Mouse (Mus musculus) lung, embryonic 15.5 days (tissue): ENCODE data around the gene Tspan12. TPM values are rescaled to one million over a fixed set of nuclear protein-coding genes. Genes with fewer than 3 reads are reported as not detected.

Experiments used
- ATAC-seq: fragments of 200-750 bp; cut with Nextera tagmentation; 2 replicates; pipeline ENCODE4 v1.8.0; 2017; ENCODE audit warnings: moderate number of reproducible peaks, borderline replicate concordance; ENCODE audit not compliant: low FRiP score, low TSS enrichment; ENCODE audit errors: extremely low read depth
- H3K27ac ChIP-seq: fragments of 300-500 bp; sonication (generic); 2 replicates; pipeline ENCODE4 v1.5.1; 2015; ENCODE audit warnings: moderate library complexity, mild to moderate bottlenecking, inconsistent platforms
- H3K27me3 ChIP-seq: fragments of 300-500 bp; sonication (generic); 2 replicates; pipeline ENCODE4 v1.6.1; 2015; ENCODE audit warnings: inconsistent platforms
- H3K36me3 ChIP-seq: fragments of 300-500 bp; sonication (generic); 2 replicates; pipeline ENCODE4 v1.6.1; 2015; ENCODE audit warnings: inconsistent platforms
- H3K4me1 ChIP-seq: fragments of 300-500 bp; sonication (generic); 2 replicates; pipeline ENCODE4 v1.6.1; 2015; ENCODE audit warnings: inconsistent platforms
- H3K4me2 ChIP-seq: fragments of 300-500 bp; sonication (generic); 2 replicates; pipeline ENCODE4 v1.6.1; 2015; ENCODE audit warnings: inconsistent platforms, mild to moderate bottlenecking, moderate library complexity
- H3K4me3 ChIP-seq: fragments of 300-500 bp; sonication (generic); 2 replicates; pipeline ENCODE4 v1.5.1; 2015; ENCODE audit warnings: mild to moderate bottlenecking, inconsistent platforms
- H3K9ac ChIP-seq: fragments of 300-500 bp; sonication (generic); 2 replicates; pipeline ENCODE4 v1.6.1; 2015; ENCODE audit warnings: inconsistent platforms
- H3K9me3 ChIP-seq: fragments of 300-500 bp; sonication (generic); 2 replicates; pipeline ENCODE4 v1.6.1; 2016; ENCODE audit warnings: inconsistent platforms
- WGBS: fragments of 180-500 bp; shearing (Covaris S2); methylation state at CpG from one replicate; pipeline ENCODE4 v1.1.7; 2015; 5-methylcytosine and 5-hydroxymethylcytosine counted together
- polyA plus RNA-seq: library from polyadenylated mRNA; unstranded; fragments of >200 nt; fragmentation: Nextera tagmentation; extraction: Ambion mirVana; gene quantifications from 2 replicates; pipeline ENCODE4 v1.2.1, GENCODE M21; 2015

The Tspan12 gene
- polyA plus RNA-seq, 1 experiment from 2014 or later: 56.2 TPM

GRCm38 (mm10) chr6:21768745-21769446, 83.4 kb downstream of the Tspan12 start:
- Histone ChIP-seq H3K4me3 (no peak overlapping the region), H3K27ac (0 out of 2 replicates have a peak overlapping the region, but pooled peaks have one; percentile 3), H3K36me3 (no peaks in the 10 kb centered on the region), H3K27me3 (no peaks in the 10 kb centered on the region), H3K9ac (no peak overlapping the region), H3K9me3 (no peaks in the 10 kb centered on the region), H3K4me2 (no peak overlapping the region), H3K4me1 (0 out of 2 replicates have a peak, but pooled peaks cover 5% of the 10 kb centered on the region)
- WGBS: 67% methylated on average over 9 of the region's 9 CpGs
- no peak for ATAC-seq

DNA sequence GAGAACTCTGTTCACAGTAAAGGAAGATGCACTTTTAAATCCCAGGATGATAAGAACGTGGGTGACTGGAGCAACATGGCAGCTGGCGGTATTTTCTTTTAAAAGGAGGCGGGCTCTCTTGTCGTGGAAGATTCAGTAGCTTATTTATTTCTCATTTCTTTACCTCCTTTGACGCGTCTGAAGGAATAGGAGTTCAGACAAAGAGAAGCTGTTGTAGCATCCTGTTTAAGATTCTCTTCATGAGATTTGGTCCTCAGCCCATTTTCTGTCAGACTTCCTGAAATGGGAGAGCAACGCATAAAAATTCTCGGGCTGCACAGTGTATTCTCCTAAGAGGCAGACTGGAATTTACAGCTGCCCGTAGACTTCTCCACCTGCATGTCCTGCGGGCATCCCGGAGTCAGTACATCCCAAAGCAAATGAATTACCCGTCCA, 84.5 kb downstream of the Tspan12 start:
- ATAC-seq: no peak
- H3K4me1 ChIP-seq: 0 out of 2 replicates have a peak, but pooled peaks cover 5% of the 10 kb centered on the region

GRCm38 (mm10) chr6:21747536-21747935, 104.8 kb downstream of the Tspan12 start:
- Histone ChIP-seq H3K4me1 (no peaks in the 10 kb centered on the region), H3K9ac (no peak overlapping the region), H3K4me3 (no peak overlapping the region), H3K36me3 (no peaks in the 10 kb centered on the region), H3K27me3 (no peaks in the 10 kb centered on the region), H3K9me3 (no peaks in the 10 kb centered on the region), H3K27ac (no peak overlapping the region), H3K4me2 (no peak overlapping the region)
- 87% methylated on average over 1 of the region's 1 CpGs for WGBS
- ATAC-seq: no peak

More for the DNA sequence above, 84.5 kb downstream of the Tspan12 start:
- WGBS: 51% methylated on average over 12 of the region's 12 CpGs
- Histone ChIP-seq H3K9ac (no peak overlapping the region), H3K27ac (no peak overlapping the region), H3K4me3 (no peak overlapping the region), H3K9me3 (no peaks in the 10 kb centered on the region), H3K36me3 (no peaks in the 10 kb centered on the region), H3K4me2 (no peak overlapping the region), H3K27me3 (no peaks in the 10 kb centered on the region)

DNA sequence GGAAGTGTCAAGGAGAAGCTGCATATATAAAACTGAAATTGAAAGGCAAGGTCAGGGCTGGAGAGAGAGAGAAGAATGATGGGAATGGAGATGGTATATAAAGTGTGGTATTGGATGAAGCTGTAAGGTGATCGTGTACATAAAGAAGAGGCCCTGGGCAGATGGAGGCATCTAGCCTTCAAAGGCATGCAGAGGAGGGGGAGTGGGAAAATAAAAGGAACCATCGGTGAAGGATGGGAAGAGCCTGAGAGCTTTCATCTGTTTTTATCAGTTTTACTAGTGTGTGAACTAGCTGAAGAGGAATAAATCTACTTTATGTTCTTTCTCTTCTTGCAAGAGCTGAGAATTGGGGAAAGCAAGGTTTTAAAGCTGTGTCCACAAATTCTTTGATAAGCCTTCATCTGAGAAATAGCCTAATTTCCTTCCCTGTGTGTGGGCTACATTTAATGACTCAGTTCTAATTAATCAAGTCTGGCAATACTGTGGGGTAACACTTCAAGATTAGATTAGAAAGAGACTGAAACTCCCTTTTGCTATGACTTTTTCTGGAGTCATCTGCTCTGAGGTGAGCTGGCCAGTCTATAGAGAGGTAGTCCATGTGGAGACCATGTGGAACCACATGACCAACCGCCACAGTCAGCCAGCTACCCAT, 107.6 kb downstream of the Tspan12 start:
- 0 out of 2 replicates have a peak, but pooled peaks cover 4% of the 10 kb centered on the region for H3K4me1 ChIP-seq
- H3K4me3 ChIP-seq: no peak overlapping the region
- H3K4me2 ChIP-seq: no peak overlapping the region
- ATAC-seq: no peak
- H3K9ac ChIP-seq: no peak overlapping the region
- H3K36me3 ChIP-seq: no peaks in the 10 kb centered on the region
- 50% methylated on average over 3 of the region's 3 CpGs for WGBS
- H3K9me3 ChIP-seq: no peaks in the 10 kb centered on the region
- H3K27me3 ChIP-seq: no peaks in the 10 kb centered on the region
- no peak overlapping the region for H3K27ac ChIP-seq

- H3K36me3 ChIP-seq: no peaks in the 10 kb centered on the region
- 44% methylated on average over 2 of the region's 2 CpGs for WGBS
- H3K27me3 ChIP-seq: no peaks in the 10 kb centered on the region
- no peak overlapping the region for H3K4me3 ChIP-seq
- H3K9me3 ChIP-seq: no peaks in the 10 kb centered on the region
- no peak overlapping the region for H3K27ac ChIP-seq
- no peak overlapping the region for H3K4me2 ChIP-seq
- H3K4me1 ChIP-seq: 0 out of 2 replicates have a peak, but pooled peaks cover 4% of the 10 kb centered on the region
- H3K9ac ChIP-seq: no peak overlapping the region
- ATAC-seq: no peak
Observed at GRCm38 (mm10) chr6:21740606-21741005, 111.7 kb downstream of the Tspan12 start.

DNA sequence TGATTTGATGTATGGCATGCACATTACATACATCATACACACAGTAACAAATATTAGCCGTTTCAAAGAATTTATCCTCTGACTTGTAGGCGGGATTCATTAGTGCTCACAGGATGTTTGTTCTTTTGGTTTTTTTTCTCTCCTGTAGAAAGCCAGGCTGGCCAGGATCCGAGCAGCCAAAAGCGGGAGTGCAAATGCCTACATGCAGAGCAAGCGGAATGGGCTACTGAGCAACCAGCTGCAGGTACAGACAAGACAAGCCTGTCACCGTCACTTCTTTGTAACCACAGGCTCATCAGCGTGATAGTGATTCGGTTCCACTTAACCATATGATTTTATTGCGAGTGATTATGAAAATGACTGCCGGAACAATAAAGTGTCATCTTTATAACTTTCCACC, 130.1 kb downstream of the Tspan12 start:
- H3K4me3 ChIP-seq: no peak overlapping the region
- H3K4me2 ChIP-seq: no peak overlapping the region
- no peaks in the 10 kb centered on the region for H3K27me3 ChIP-seq
- no peaks in the 10 kb centered on the region for H3K9me3 ChIP-seq
- WGBS: 62% methylated on average over 10 of the region's 10 CpGs
- H3K9ac ChIP-seq: no peak overlapping the region
- no peaks in the 10 kb centered on the region for H3K4me1 ChIP-seq
- no peak for ATAC-seq
- H3K36me3 ChIP-seq: no peaks in the 10 kb centered on the region
- no peak overlapping the region for H3K27ac ChIP-seq

Other genes starting within 250 kb of the Tspan12 start
- 49.6 and 56.6 TPM in 2 replicates for gene Ing3, start 97.1 kb upstream of the Tspan12 start, polyA plus RNA-seq
- 24.3 and 25.0 TPM in 2 replicates for gene Cped1, start 133.4 kb upstream of the Tspan12 start, polyA plus RNA-seq